Mouse (Mus musculus): Measurements from ENCODE around the gene Crk. TPM values are rescaled to one million over a fixed set of nuclear protein-coding genes. Genes with fewer than 3 reads are reported as not detected.

Crk gene
- total and polyA plus RNA-seq, 2 experiments, result 47.7 to 50.5 TPM

- Histone ChIP-seq H3K4me3 (ENCODE audit: insufficient read depth, low read depth, low read length) (no peak overlapping the region), H3K4me1 (ENCODE audit: control insufficient read depth, insufficient read depth, low read length) (peaks cover 34% of the 10 kb centered on the region)
- TF ChIP-seq CTCF (IDR thresholded peaks at IDR 0.05; ENCODE audit: low read depth, low read length) (no peak), POLR2A (IDR thresholded peaks at IDR 0.05; ENCODE audit: extremely low read depth, insufficient read depth, low read length) (no peak)
Measured at GRCm38 (mm10) chr11:75735462-75736252, 56.6 kb downstream of the Crk start.

GRCm38 (mm10) chr11:75736978-75737377, 57.9 kb downstream of the Crk start:
- 0 out of 2 replicates have a peak overlapping the region, but pooled peaks have one; percentile 5 for H3K27ac ChIP-seq (replicated peaks; ENCODE audit: insufficient read depth, low read depth, low read length)
- H3K4me3 ChIP-seq (ENCODE audit: insufficient read depth, low read depth, low read length), result no peak overlapping the region
- H3K79me2 ChIP-seq (ENCODE audit: control insufficient read depth, insufficient read depth, low read length), result peaks cover 57% of the 10 kb centered on the region
- no peak overlapping the region; the same call in 1 of the 2 replicates for H3K9ac ChIP-seq (ENCODE audit: low read depth, low read length)
- no peaks in the 10 kb centered on the region; the same call in 1 of the 2 replicates for H3K36me3 ChIP-seq (ENCODE audit: control insufficient read depth, insufficient read depth, low read length)
- H3K4me1 ChIP-seq (ENCODE audit: control insufficient read depth, insufficient read depth, low read length), result peaks cover 42% of the 10 kb centered on the region
- 30% methylated on average over 3 of the region's 3 CpGs for WGBS
- no peak for DNase-seq (ENCODE audit: extremely low read depth, low read depth, low spot score)
- no peak for TF ChIP-seq CTCF (IDR thresholded peaks at IDR 0.05; ENCODE audit: low read depth, low read length)
- TF ChIP-seq POLR2A (IDR thresholded peaks at IDR 0.05; ENCODE audit: extremely low read depth, insufficient read depth, low read length), result no peak
- H3K27me3 ChIP-seq (ENCODE audit: control insufficient read depth, insufficient read depth, low read length), result no peaks in the 10 kb centered on the region

More at GRCm38 (mm10) chr11:75735462-75736252, 56.6 kb downstream of the Crk start:
- Histone ChIP-seq H3K36me3 (ENCODE audit: control insufficient read depth, insufficient read depth, low read length) (no peaks in the 10 kb centered on the region; the same call in 1 of the 2 replicates), H3K27me3 (ENCODE audit: control insufficient read depth, insufficient read depth, low read length) (no peaks in the 10 kb centered on the region), H3K9ac (ENCODE audit: low read depth, low read length) (no peak overlapping the region), H3K79me2 (ENCODE audit: control insufficient read depth, insufficient read depth, low read length) (peaks cover 52% of the 10 kb centered on the region; the same call in 1 of the 2 replicates), H3K27ac (replicated peaks; ENCODE audit: insufficient read depth, low read depth, low read length) (no peak overlapping the region)
- no peak for DNase-seq (ENCODE audit: extremely low read depth, low read depth, low spot score)
- WGBS, result 42% methylated on average over 5 of the region's 5 CpGs

- H3K27ac ChIP-seq (replicated peaks; ENCODE audit: insufficient read depth, low read depth, low read length), result peak overlapping the region; percentile 21; the same call in 1 of the 2 replicates
- WGBS, result 11% methylated on average over 2 of the region's 2 CpGs
- H3K4me1 ChIP-seq (ENCODE audit: control insufficient read depth, insufficient read depth, low read length), result peaks cover 46% of the 10 kb centered on the region
Measured at GRCm38 (mm10) chr11:75737806-75738476, 58.9 kb downstream of the Crk start.

GRCm38 (mm10) chr11:75738477-75738821, 59.4 kb downstream of the Crk start:
- 84% methylated on average over 7 of the region's 7 CpGs for WGBS
- Histone ChIP-seq H3K9ac (ENCODE audit: low read depth, low read length) (no peak overlapping the region), H3K27me3 (ENCODE audit: control insufficient read depth, insufficient read depth, low read length) (no peaks in the 10 kb centered on the region), H3K79me2 (ENCODE audit: control insufficient read depth, insufficient read depth, low read length) (peaks cover 60% of the 10 kb centered on the region), H3K27ac (replicated peaks; ENCODE audit: insufficient read depth, low read depth, low read length) (no peak overlapping the region), H3K36me3 (ENCODE audit: control insufficient read depth, insufficient read depth, low read length) (no peaks in the 10 kb centered on the region; the same call in 1 of the 2 replicates), H3K4me1 (ENCODE audit: control insufficient read depth, insufficient read depth, low read length) (peaks cover 48% of the 10 kb centered on the region), H3K4me3 (ENCODE audit: insufficient read depth, low read depth, low read length) (no peak overlapping the region)
- TF ChIP-seq CTCF (IDR thresholded peaks at IDR 0.05; ENCODE audit: low read depth, low read length) (no peak), POLR2A (IDR thresholded peaks at IDR 0.05; ENCODE audit: extremely low read depth, insufficient read depth, low read length) (no peak)
- no peak for DNase-seq (ENCODE audit: extremely low read depth, low read depth, low spot score)

More at GRCm38 (mm10) chr11:75737806-75738476, 58.9 kb downstream of the Crk start:
- no peak overlapping the region for H3K9ac ChIP-seq (ENCODE audit: low read depth, low read length)
- no peak overlapping the region for H3K4me3 ChIP-seq (ENCODE audit: insufficient read depth, low read depth, low read length)
- DNase-seq (ENCODE audit: extremely low read depth, low read depth, low spot score), result peak; percentile 93
- no peaks in the 10 kb centered on the region for H3K27me3 ChIP-seq (ENCODE audit: control insufficient read depth, insufficient read depth, low read length)
- no peak for TF ChIP-seq CTCF (IDR thresholded peaks at IDR 0.05; ENCODE audit: low read depth, low read length)
- no peak for TF ChIP-seq POLR2A (IDR thresholded peaks at IDR 0.05; ENCODE audit: extremely low read depth, insufficient read depth, low read length)
- no peaks in the 10 kb centered on the region; the same call in 1 of the 2 replicates for H3K36me3 ChIP-seq (ENCODE audit: control insufficient read depth, insufficient read depth, low read length)
- H3K79me2 ChIP-seq (ENCODE audit: control insufficient read depth, insufficient read depth, low read length), result peaks cover 61% of the 10 kb centered on the region

- Histone ChIP-seq H3K79me2 (ENCODE audit: control insufficient read depth, insufficient read depth, low read length) (peaks cover 52% of the 10 kb centered on the region), H3K4me3 (ENCODE audit: insufficient read depth, low read depth, low read length) (no peak overlapping the region), H3K36me3 (ENCODE audit: control insufficient read depth, insufficient read depth, low read length) (no peaks in the 10 kb centered on the region; the same call in 1 of the 2 replicates), H3K27me3 (ENCODE audit: control insufficient read depth, insufficient read depth, low read length) (no peaks in the 10 kb centered on the region), H3K4me1 (ENCODE audit: control insufficient read depth, insufficient read depth, low read length) (peaks cover 47% of the 10 kb centered on the region), H3K9ac (ENCODE audit: low read depth, low read length) (no peak overlapping the region), H3K27ac (replicated peaks; ENCODE audit: insufficient read depth, low read depth, low read length) (no peak overlapping the region)
- DNase-seq (ENCODE audit: extremely low read depth, low read depth, low spot score), result no peak
- WGBS, result 47% methylated on average over 3 of the region's 3 CpGs
- no peak for TF ChIP-seq POLR2A (IDR thresholded peaks at IDR 0.05; ENCODE audit: extremely low read depth, insufficient read depth, low read length)
- TF ChIP-seq CTCF (IDR thresholded peaks at IDR 0.05; ENCODE audit: low read depth, low read length), result no peak
Measured at GRCm38 (mm10) chr11:75740204-75740603, 61.1 kb downstream of the Crk start.
